Mouse (Mus musculus): Measurements from ENCODE around the gene Flywch1. TPM values are rescaled to one million over a fixed set of nuclear protein-coding genes. Genes with fewer than 3 reads are reported as not detected.

The Flywch1 gene
- total RNA-seq, 1 experiment from 2014 or later, result 18.3 TPM

DNA sequence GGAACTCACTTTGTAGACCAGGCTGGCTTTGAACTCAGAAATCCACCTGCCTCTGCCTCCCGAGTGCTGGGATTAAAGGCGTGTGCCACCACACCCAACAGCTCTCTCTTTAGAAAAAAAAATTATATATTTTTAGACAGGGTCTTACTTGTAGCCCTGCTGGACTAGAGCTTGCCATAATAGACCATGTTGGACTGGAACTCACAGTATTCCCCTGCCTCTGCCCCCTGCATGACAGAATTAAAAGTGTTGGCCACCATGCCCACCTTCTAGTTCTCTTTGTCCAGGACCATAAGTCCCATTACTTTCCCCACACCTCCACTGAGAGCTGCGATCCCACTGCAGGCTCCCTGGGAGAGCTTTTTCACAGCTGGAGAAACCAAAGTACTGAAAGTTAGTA, 23.9 kb downstream of the Flywch1 start:
- ATAC-seq (ENCODE audit: extremely low read depth, insufficient number of reproducible peaks, low FRiP score, poor library complexity, severe bottlenecking), result no peak

- ATAC-seq (ENCODE audit: extremely low read depth, insufficient number of reproducible peaks, low FRiP score, poor library complexity, severe bottlenecking), result no peak
Measured at GRCm38 (mm10) chr17:23746767-23747166, 24.6 kb downstream of the Flywch1 start.

- no peak for ATAC-seq (ENCODE audit: extremely low read depth, insufficient number of reproducible peaks, low FRiP score, poor library complexity, severe bottlenecking)
Measured at GRCm38 (mm10) chr17:23746311-23746710, 25.1 kb downstream of the Flywch1 start.

GRCm38 (mm10) chr17:23745301-23746251, 25.8 kb downstream of the Flywch1 start, which contains the start of gene Kremen2:
Kremen2 (minus strand) TSS chr17:23745833.
- ATAC-seq (ENCODE audit: extremely low read depth, insufficient number of reproducible peaks, low FRiP score, poor library complexity, severe bottlenecking), result no peak

DNA sequence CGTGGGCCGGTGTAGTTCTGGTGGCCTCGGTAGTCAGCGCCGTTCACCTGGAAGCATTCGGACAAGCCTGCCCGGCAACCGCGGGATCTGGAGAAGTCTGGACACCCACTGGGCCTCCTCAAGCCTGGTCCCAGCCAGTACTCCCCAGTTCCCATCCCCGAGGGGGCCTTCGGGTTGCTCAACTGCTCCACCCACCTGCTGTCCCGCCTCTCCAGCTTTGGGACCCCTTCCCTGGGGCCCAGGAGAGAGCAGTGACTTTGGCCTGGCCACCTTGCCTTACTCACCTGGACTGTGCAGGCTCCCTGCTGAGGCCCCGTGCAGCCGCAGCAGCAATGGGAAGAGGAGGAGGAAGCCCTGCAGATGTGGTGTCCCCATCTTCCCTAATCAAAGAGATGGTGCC, 26.8 kb downstream of the Flywch1 start:
- ATAC-seq (ENCODE audit: extremely low read depth, insufficient number of reproducible peaks, low FRiP score, poor library complexity, severe bottlenecking), result no peak

GRCm38 (mm10) chr17:23744076-23744475, 27.3 kb downstream of the Flywch1 start:
- ATAC-seq (ENCODE audit: extremely low read depth, insufficient number of reproducible peaks, low FRiP score, poor library complexity, severe bottlenecking), result no peak

DNA sequence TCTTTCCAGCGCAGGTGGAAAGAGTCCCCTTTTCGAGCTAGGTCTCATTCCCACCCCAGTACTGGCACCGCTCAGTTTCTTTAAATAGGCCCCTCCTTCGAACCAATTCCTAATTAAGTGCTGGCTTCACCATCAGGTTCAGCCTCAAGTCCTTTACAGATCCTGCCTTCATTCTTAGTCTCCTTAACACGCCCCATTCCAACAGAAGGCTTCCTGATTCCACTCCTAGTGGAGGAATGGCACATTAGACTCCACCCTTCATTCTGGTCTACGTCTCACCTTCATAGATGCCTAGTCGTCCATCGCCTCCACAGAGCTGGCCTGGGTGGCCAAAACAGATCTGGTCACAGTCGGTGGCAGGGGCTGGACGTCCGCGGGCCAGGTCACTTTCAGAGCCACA, 28.5 kb downstream of the Flywch1 start:
- no peak for ATAC-seq (ENCODE audit: extremely low read depth, insufficient number of reproducible peaks, low FRiP score, poor library complexity, severe bottlenecking)

GRCm38 (mm10) chr17:23742210-23742793, 29.1 kb downstream of the Flywch1 start:
- ATAC-seq (ENCODE audit: extremely low read depth, insufficient number of reproducible peaks, low FRiP score, poor library complexity, severe bottlenecking), result no peak

DNA sequence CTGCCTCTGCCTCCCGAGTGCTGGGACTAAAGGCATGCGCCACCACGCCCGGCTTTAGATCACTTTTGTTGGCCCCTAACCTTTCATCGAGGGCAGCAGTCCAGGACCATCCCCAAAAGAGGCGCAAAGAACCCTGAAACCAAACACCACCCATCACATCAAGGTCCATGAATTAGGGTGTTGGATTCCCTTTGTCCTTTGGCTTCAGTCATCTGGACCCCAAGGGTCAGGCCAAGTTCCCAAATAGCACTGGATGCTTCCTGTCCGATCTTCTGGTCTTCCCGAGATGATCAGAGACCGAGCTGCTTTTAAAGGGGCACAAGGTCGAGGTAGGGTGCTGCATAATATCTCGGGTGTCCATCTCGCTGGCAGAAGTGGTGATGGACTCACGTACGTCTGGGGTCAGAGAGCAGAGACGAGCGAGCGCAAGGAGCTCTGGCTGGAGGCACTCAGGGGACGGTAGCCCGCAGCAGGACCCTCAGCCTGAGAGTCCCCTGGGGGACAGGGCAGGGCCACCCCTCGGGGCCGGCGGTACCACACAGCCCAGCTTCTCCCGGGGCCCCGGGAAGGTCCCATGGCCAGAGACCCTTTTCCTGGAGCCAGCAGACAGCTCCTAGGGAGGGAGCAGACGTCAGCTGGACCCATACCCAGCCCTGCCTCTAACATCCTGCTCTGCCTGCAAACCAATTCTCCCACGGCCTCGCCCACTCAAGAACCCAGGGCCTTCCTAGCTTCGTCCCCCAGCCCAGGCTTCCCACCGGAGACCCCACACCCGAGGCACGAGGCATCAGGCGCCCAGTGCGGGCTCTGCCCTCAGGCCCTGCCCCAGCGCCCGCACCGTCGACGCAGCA, 29.8 kb downstream of the Flywch1 start:
- ATAC-seq (ENCODE audit: extremely low read depth, insufficient number of reproducible peaks, low FRiP score, poor library complexity, severe bottlenecking), result no peak

DNA sequence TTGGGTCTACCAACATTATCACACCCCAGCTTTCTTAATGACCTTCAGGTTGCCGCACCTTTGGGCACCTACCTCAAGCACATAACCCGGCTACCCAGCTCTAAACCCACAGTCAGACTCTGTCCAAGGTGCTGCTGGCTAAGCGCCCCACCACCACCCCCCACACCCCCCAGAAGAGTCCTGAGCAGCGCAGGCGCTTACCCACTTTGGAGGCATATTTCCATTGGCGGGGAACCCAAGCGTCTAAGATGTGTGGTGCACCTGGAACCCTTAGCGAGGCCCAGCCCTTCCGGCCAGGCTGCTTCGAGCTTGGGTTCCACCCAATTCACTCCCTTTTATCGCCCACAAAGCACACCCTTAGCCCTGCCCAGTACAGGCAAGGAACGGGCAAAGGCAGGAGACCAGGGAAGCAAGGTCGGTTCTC, 30.8 kb downstream of the Flywch1 start, which contains the start of gene Paqr4:
Gene Paqr4 (minus strand): TSS at position 270 of the 424 bp plus-strand sequence.
- ATAC-seq (ENCODE audit: extremely low read depth, insufficient number of reproducible peaks, low FRiP score, poor library complexity, severe bottlenecking), result no peak

DNA sequence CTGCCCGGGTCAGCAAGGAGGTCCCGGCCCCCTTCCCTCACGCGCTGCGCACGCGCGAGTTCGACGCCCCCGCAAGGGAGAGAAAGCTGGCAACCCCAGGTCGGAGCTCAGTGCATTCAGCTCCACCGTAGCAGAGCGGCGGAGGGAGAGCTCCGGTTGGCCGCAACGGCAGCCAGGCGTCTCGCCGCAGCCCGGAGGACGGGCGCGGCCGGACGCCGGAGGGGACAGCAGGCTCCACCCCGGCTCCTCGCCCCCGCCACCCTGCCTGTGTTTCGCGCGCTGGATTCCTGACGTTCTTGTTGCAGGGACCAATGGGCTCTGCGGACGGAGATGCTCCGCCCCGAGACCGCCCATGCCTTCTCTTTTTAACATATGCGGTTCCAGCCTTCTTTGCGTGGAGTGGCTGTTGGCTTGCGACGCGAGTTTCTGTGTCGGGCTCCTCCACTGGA, 31.2 kb downstream of the Flywch1 start:
- peak; percentile 68; the same call in 1 of the 2 replicates for ATAC-seq (ENCODE audit: extremely low read depth, insufficient number of reproducible peaks, low FRiP score, poor library complexity, severe bottlenecking)

GRCm38 (mm10) chr17:23739202-23740135, 31.9 kb downstream of the Flywch1 start:
- no peak for ATAC-seq (ENCODE audit: extremely low read depth, insufficient number of reproducible peaks, low FRiP score, poor library complexity, severe bottlenecking)

GRCm38 (mm10) chr17:23738836-23739201, 32.6 kb downstream of the Flywch1 start:
- no peak for ATAC-seq (ENCODE audit: extremely low read depth, insufficient number of reproducible peaks, low FRiP score, poor library complexity, severe bottlenecking)

GRCm38 (mm10) chr17:23737493-23738445, 33.6 kb downstream of the Flywch1 start:
- no peak for ATAC-seq (ENCODE audit: extremely low read depth, insufficient number of reproducible peaks, low FRiP score, poor library complexity, severe bottlenecking)

DNA sequence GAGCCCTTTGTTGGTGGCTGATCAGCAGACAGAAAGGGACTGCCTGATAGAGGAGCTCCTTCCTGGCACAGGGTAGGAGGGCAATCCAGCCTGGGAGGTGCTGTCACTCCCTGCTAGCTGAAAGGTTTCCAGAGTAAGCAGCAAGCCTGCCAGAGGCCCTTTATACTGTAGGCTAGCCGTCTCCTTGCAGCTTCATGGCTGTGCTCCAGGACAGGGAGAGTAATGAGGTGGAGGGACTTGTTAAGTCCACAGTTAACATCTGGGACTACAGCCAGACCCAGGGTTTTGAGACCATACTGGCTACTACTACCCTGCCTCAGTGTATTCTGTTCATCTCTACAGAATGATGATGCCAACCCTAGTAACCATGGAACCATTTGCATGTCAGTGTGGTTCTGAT, 37.1 kb downstream of the Flywch1 start:
- no peak for ATAC-seq (ENCODE audit: extremely low read depth, insufficient number of reproducible peaks, low FRiP score, poor library complexity, severe bottlenecking)

DNA sequence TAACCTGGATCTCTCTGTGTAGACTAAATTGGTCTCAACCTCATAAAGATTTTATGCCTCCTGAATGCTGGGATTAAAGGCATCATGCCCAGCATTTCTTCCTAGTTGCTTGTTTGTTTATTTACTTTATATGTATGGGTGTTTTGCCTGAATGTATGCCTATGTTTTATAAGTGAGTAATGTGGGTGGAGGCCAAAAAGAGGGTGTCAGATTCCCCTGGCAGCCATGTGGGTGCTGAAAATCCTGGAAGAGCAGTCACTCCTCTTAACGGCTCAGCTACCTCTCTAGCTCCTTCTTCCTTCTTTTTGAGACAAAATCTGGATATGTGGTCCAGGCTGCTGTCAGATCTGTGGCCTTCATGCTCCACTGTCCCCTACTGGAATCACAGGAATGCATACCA, 41.0 kb downstream of the Flywch1 start:
- ATAC-seq (ENCODE audit: extremely low read depth, insufficient number of reproducible peaks, low FRiP score, poor library complexity, severe bottlenecking), result no peak

GRCm38 (mm10) chr17:23726758-23727142, 44.7 kb downstream of the Flywch1 start:
- no peak for ATAC-seq (ENCODE audit: extremely low read depth, insufficient number of reproducible peaks, low FRiP score, poor library complexity, severe bottlenecking)
